Mouse (Mus musculus): ENCODE results near the gene Creb3l4.

The Creb3l4 gene

GRCm38 (mm10) chr3:90268190-90268589, 24.9 kb upstream of the Creb3l4 start:
- no peak for TF ChIP-seq GATA4 (IDR thresholded peaks at IDR 0.05; ENCODE audit: insufficient replicate concordance, low read length)

- no peak for TF ChIP-seq GATA4 (IDR thresholded peaks at IDR 0.05; ENCODE audit: insufficient replicate concordance, low read length)
These were observed 23.8 kb upstream of the Creb3l4 start for GRCm38 (mm10) chr3:90266901-90267775.

- no peak for TF ChIP-seq GATA4 (IDR thresholded peaks at IDR 0.05; ENCODE audit: insufficient replicate concordance, low read length)
These were observed 22.8 kb upstream of the Creb3l4 start for GRCm38 (mm10) chr3:90265932-90266741.

- no peak for TF ChIP-seq GATA4 (IDR thresholded peaks at IDR 0.05; ENCODE audit: insufficient replicate concordance, low read length)
These were observed 22.0 kb upstream of the Creb3l4 start, which contains the start of gene Dennd4b for GRCm38 (mm10) chr3:90265034-90265931. TSS of gene Dennd4b (plus strand) at chr3:90265185.

GRCm38 (mm10) chr3:90264687-90265033, 21.3 kb upstream of the Creb3l4 start:
- no peak for TF ChIP-seq GATA4 (IDR thresholded peaks at IDR 0.05; ENCODE audit: insufficient replicate concordance, low read length)

- TF ChIP-seq GATA4 (IDR thresholded peaks at IDR 0.05; ENCODE audit: insufficient replicate concordance, low read length), result no peak
These were observed 19.9 kb upstream of the Creb3l4 start for GRCm38 (mm10) chr3:90263121-90263771.

- TF ChIP-seq GATA4 (IDR thresholded peaks at IDR 0.05; ENCODE audit: insufficient replicate concordance, low read length), result no peak
These were observed 15.2 kb upstream of the Creb3l4 start for GRCm38 (mm10) chr3:90258521-90258920.

GRCm38 (mm10) chr3:90256731-90257530, 13.6 kb upstream of the Creb3l4 start:
- no peak for TF ChIP-seq GATA4 (IDR thresholded peaks at IDR 0.05; ENCODE audit: insufficient replicate concordance, low read length)

GRCm38 (mm10) chr3:90255784-90256353, 12.6 kb upstream of the Creb3l4 start:
- TF ChIP-seq GATA4 (IDR thresholded peaks at IDR 0.05; ENCODE audit: insufficient replicate concordance, low read length), result no peak

GRCm38 (mm10) chr3:90255194-90255565, 11.9 kb upstream of the Creb3l4 start:
- TF ChIP-seq GATA4 (IDR thresholded peaks at IDR 0.05; ENCODE audit: insufficient replicate concordance, low read length), result no peak

GRCm38 (mm10) chr3:90254419-90255193, 11.3 kb upstream of the Creb3l4 start:
- TF ChIP-seq GATA4 (IDR thresholded peaks at IDR 0.05; ENCODE audit: insufficient replicate concordance, low read length), result no peak

- no peak for TF ChIP-seq GATA4 (IDR thresholded peaks at IDR 0.05; ENCODE audit: insufficient replicate concordance, low read length)
These were observed 10.5 kb upstream of the Creb3l4 start, which contains the start of gene Crtc2 for GRCm38 (mm10) chr3:90253653-90254418. TSS of gene Crtc2 (plus strand) at chr3:90254163.
